Mouse (Mus musculus) limb, embryonic 11.5 days (tissue): ENCODE data around the gene Ascl1. TPM values are rescaled to one million over a fixed set of nuclear protein-coding genes. Genes with fewer than 3 reads are reported as not detected.

ENCODE experiments used
- ATAC-seq: fragments of 200-750 bp; cut with Nextera tagmentation; 2 replicates; pipeline ENCODE4 v1.8.0; 2017; ENCODE audit warnings: low read depth; ENCODE audit not compliant: insufficient number of reproducible peaks, low FRiP score, low TSS enrichment
- DNase-seq: peaks from one replicate; pipeline ENCODE4 v3.0.0-alpha.2; 2015; ENCODE audit warnings: low spot score
- H3K27ac ChIP-seq: fragments of 300-500 bp; sonication (generic); replicated peaks from 2 replicates; pipeline ENCODE4 v1.5.1; 2014; ENCODE audit warnings: low read depth, mild to moderate bottlenecking, low read length
- H3K27me3 ChIP-seq: fragments of 300-500 bp; sonication (generic); 2 replicates; pipeline ENCODE4 v1.6.1; 2014; ENCODE audit warnings: mild to moderate bottlenecking, low read length, mixed read lengths; ENCODE audit not compliant: control insufficient read depth, insufficient read depth
- H3K36me3 ChIP-seq: fragments of 300-500 bp; sonication (generic); 2 replicates; pipeline ENCODE4 v1.6.1; 2014; ENCODE audit warnings: mild to moderate bottlenecking, low read length, moderate library complexity, mixed read lengths; ENCODE audit not compliant: control insufficient read depth, insufficient read depth
- H3K4me1 ChIP-seq: fragments of 300-500 bp; sonication (generic); 2 replicates; pipeline ENCODE4 v1.6.1; 2014; ENCODE audit warnings: low read length, mixed read lengths; ENCODE audit not compliant: control insufficient read depth, insufficient read depth
- H3K4me2 ChIP-seq: fragments of 300-500 bp; sonication (generic); 2 replicates; pipeline ENCODE4 v1.6.1; 2014; ENCODE audit warnings: low read depth, mild to moderate bottlenecking, moderate library complexity; ENCODE audit not compliant: severe bottlenecking
- H3K4me3 ChIP-seq: fragments of 300-500 bp; sonication (generic); 2 replicates; pipeline ENCODE4 v1.5.1; 2014; ENCODE audit warnings: low read depth, low read length
- H3K9ac ChIP-seq: fragments of 300-500 bp; sonication (generic); 2 replicates; pipeline ENCODE4 v1.6.1; 2014; ENCODE audit warnings: mild to moderate bottlenecking, low read length
- H3K9me3 ChIP-seq: fragments of 300-500 bp; sonication (generic); 2 replicates; pipeline ENCODE4 v1.6.1; 2016; ENCODE audit warnings: low read length; ENCODE audit not compliant: control insufficient read depth
- WGBS: fragments of 180-500 bp; shearing (Covaris S2); extraction: QIAGEN DNeasy Blood & Tissue Kit; methylation state at CpG from one replicate; pipeline ENCODE4 v1.1.7; 2014; 5-methylcytosine and 5-hydroxymethylcytosine counted together
- polyA plus RNA-seq: library from polyadenylated mRNA; unstranded; fragments of >200 nt; fragmentation: Nextera tagmentation; extraction: Ambion mirVana; gene quantifications from 2 replicates; pipeline ENCODE4 v1.2.1, GENCODE M21; 2014

Ascl1 gene
- polyA plus RNA-seq, 1 experiment from 2014 or later = 0.24 TPM

DNA sequence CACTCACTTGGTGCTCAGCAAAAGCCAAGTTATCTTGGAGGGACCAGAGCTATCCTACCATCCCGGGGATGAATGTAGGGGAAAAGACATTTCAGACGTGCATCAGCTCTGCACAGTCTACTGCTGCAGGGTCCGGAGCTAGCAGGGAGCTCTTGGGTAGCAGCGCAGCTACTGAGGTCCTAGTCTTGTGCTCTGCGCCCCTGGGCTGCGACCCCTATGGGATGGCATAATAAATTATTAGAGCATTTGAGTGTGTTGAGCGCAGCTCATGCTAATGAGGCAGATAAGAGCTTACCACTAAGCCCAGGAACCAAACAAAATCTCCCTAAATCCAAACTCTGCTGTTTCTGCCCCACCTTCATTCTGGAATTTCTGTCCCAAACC is 8.2 kb upstream of the Ascl1 start:
- DNase-seq = peak; percentile 27
- 14% methylated on average over 7 of the region's 7 CpGs for whole genome bisulfite sequencing
- no peak for ATAC-seq
- H3K4me1 ChIP-seq = no peaks in the 10 kb centered on the region
- no peaks in the 10 kb centered on the region for H3K36me3 ChIP-seq
- no peak overlapping the region for H3K4me2 ChIP-seq
- no peak overlapping the region for H3K27ac ChIP-seq
- H3K9me3 ChIP-seq = no peaks in the 10 kb centered on the region
- H3K27me3 ChIP-seq = peaks cover 29% of the 10 kb centered on the region
- H3K9ac ChIP-seq = no peak overlapping the region
- H3K4me3 ChIP-seq = no peak overlapping the region

GRCm38 (mm10) chr10:87500926-87501658 is 7.6 kb upstream of the Ascl1 start:
- WGBS = 15% methylated on average over 20 of the region's 20 CpGs
- Histone ChIP-seq H3K27ac (no peak overlapping the region), H3K27me3 (peaks cover 30% of the 10 kb centered on the region), H3K4me3 (no peak overlapping the region), H3K4me1 (no peaks in the 10 kb centered on the region), H3K9me3 (no peaks in the 10 kb centered on the region), H3K4me2 (no peak overlapping the region), H3K9ac (no peak overlapping the region), H3K36me3 (no peaks in the 10 kb centered on the region)
- no peak for DNase-seq
- ATAC-seq = no peak

DNA sequence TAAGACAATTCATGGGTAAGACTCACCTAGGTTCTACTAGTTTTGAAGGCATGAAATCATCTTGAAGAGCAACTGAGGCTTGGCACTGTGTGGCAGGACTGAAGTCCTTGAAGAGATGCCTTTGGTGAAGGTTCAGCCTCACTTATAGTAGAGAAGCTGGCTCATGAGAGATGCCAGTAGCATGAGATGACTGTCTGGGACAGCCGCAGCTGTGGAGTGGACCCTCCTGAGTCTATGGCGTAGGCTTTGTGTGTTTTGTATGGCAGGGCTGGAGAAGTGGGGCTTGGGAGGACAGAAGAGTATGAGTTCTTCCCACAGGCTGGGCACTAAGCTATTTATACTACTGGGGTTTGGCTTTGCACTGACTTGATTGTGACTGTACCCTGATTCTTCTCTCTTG is 3.6 kb upstream of the Ascl1 start:
- DNase-seq (no peak), ATAC-seq (no peak)
- no peaks in the 10 kb centered on the region for H3K36me3 ChIP-seq
- no peak overlapping the region for H3K9ac ChIP-seq
- peaks cover 10% of the 10 kb centered on the region for H3K4me1 ChIP-seq
- H3K4me3 ChIP-seq = no peak overlapping the region
- H3K9me3 ChIP-seq = no peaks in the 10 kb centered on the region
- H3K27ac ChIP-seq = no peak overlapping the region
- H3K27me3 ChIP-seq = peaks cover 50% of the 10 kb centered on the region
- no peak overlapping the region for H3K4me2 ChIP-seq
- 93% methylated on average over 2 of the region's 2 CpGs for WGBS

DNA sequence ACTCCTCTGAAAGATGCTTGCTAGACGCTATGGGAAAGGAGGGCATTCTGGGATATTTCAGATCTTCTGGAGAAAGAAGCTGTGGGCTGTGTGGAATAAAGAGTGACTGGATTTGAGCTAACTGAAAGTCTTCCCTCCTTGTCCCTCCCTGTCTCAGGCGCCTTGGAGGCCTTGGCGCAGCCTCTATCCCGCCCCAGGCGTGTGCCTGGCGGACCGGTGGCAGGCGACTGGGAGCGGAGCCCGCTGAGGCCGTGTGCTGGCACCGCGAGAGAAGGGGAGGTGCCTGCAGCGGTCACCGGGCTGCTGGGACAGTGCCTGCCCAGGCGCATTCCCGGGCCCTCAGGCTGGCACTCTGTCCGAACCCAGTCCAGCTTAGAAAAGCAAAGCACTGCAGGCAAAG is 1.1 kb upstream of the Ascl1 start:
- no peaks in the 10 kb centered on the region for H3K9me3 ChIP-seq
- H3K4me1 ChIP-seq = peaks cover 10% of the 10 kb centered on the region
- H3K36me3 ChIP-seq = no peaks in the 10 kb centered on the region
- no peak overlapping the region for H3K27ac ChIP-seq
- peak overlapping the region; percentile 97 for H3K4me2 ChIP-seq
- peak overlapping the region; percentile 15; the same call in 1 of the 2 replicates for H3K4me3 ChIP-seq
- peaks cover 55% of the 10 kb centered on the region for H3K27me3 ChIP-seq
- WGBS = 0% methylated on average over 18 of the region's 18 CpGs
- H3K9ac ChIP-seq = no peak overlapping the region
- DNase-seq (peak; percentile 45), ATAC-seq (no peak)

DNA sequence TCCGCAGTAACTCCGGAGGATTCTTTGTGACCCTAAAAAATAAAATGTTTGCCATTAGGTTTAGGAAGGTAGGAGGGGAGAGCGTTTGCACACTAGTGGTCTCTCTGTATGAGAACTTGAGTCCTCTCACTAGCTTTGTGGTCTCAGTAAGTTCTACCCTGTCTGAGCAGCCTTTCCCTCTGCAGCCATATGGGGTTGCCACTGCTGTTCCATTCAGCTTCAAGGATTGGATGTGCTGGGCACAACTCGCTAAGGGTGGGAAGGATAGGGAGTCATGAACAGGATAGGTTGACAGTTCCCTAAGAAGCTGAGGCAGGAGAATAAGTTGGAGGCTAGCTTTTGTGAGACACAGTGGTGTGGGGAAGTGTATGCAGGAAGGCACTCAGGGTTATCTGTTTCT is 716 bp upstream of the Ascl1 start:
- Histone ChIP-seq H3K4me1 (peaks cover 10% of the 10 kb centered on the region), H3K36me3 (no peaks in the 10 kb centered on the region), H3K9ac (no peak overlapping the region; the same call in 1 of the 2 replicates), H3K9me3 (no peaks in the 10 kb centered on the region), H3K27ac (no peak overlapping the region), H3K4me3 (peak overlapping the region; percentile 48), H3K27me3 (peaks cover 57% of the 10 kb centered on the region), H3K4me2 (peak overlapping the region; percentile 97)
- ATAC-seq = no peak
- 1% methylated on average over 4 of the region's 4 CpGs for WGBS
- no peak for DNase-seq

DNA sequence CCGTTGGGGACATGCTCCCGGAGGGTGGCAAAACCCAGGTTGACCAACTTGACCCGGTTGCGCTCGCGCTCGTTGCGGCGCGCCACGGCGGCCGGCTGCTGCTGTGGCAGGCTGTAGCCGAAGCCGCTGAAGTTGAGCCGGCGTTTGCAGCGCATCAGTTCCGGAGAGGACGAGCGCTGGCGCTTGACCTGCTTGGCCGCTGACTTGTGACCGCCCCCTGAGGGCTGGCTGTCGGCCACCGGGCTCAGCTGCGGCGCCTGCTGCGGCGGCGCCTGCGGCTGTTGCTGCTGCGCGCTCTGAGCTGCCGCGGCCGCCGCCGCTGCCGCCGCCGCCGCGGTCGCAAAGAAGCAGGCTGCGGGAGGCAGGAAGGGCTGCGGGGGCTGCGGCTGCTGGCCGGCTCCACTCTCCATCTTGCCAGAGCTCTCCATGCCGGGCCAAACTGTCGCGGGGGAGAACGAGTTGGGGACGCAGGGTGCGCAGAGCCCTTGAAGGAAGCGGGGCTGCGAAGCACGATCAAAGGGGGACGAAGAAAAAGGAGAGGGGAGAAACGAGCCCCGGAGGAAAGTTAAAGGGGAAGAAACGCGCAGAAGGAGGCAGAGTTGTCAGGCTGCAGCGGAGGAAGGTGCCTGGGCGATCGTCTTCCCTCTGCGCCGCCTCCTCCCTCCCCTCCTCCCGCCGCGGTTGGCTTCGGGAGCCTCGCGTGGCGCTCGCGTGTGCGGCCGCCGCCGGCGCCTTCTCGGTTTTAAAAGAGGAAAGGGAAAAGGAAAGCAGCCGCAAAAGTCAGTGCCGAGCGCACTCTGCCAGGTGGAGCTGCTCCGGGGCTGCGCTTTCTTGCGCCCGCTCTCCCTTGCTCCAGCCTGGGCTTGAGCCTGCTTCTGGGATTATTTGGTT is 554 bp downstream of the Ascl1 start:
- Histone ChIP-seq H3K9me3 (no peaks in the 10 kb centered on the region), H3K27me3 (peaks cover 70% of the 10 kb centered on the region), H3K27ac (no peak overlapping the region), H3K4me2 (peak overlapping the region; percentile 97), H3K36me3 (no peaks in the 10 kb centered on the region), H3K4me3 (peak overlapping the region; percentile 48), H3K9ac (peak overlapping the region; percentile 37), H3K4me1 (peaks cover 10% of the 10 kb centered on the region)
- DNase-seq = peak; percentile 70
- under 1% methylated on average over 66 of the region's 90 CpGs for WGBS
- peak; percentile 44; the same call in 1 of the 2 replicates for ATAC-seq

DNA sequence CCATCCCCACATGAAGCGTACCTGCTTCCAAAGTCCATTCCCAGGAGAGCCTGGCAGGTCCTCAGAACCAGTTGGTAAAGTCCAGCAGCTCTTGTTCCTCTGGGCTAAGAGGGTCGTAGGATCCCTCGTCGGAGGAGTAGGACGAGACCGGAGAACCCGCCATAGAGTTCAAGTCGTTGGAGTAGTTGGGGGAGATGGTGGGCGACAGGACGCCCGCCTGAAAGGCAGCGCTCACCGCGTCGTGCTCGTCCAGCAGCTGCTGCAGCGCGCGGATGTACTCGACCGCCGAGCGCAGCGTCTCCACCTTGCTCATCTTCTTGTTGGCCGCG is 1.2 kb downstream of the Ascl1 start:
- under 1% methylated on average over 26 of the region's 26 CpGs for WGBS
- no peaks in the 10 kb centered on the region for H3K9me3 ChIP-seq
- peaks cover 76% of the 10 kb centered on the region for H3K27me3 ChIP-seq
- peak overlapping the region; percentile 97 for H3K4me2 ChIP-seq
- no peak overlapping the region for H3K27ac ChIP-seq
- ATAC-seq = no peak
- DNase-seq = no peak
- no peaks in the 10 kb centered on the region for H3K36me3 ChIP-seq
- peak overlapping the region; percentile 48 for H3K4me3 ChIP-seq
- peaks cover 10% of the 10 kb centered on the region for H3K4me1 ChIP-seq
- H3K9ac ChIP-seq = no peak overlapping the region; the same call in 1 of the 2 replicates

DNA sequence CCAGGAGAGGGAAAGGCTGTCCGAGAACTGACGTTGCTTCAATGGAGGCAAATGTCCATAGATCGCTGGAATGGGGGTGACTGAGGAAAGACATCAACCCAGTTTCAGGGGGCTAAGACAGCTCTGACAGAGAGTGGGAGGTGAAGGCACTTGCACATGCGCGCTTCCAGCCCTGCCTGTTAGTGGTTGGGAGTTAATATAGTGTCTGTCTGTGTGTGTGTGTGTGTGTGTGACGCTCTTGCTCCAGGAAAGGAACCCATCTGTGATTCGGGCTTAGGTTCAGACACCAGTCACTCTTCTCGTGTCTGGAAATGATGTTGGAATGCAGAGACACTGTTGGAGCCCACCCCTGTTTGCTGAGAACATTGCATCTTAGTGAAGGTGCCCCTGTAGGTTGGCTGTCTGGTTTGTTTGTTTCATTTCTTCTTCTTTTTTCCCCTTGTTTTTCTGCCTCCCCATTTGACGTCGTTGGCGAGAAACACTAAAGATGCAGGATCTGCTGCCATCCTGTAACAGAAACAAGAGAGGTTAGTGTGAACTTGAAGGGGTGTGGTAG is 1.9 kb downstream of the Ascl1 start:
- Histone ChIP-seq H3K4me3 (no peak overlapping the region), H3K27me3 (peaks cover 83% of the 10 kb centered on the region), H3K4me1 (peaks cover 10% of the 10 kb centered on the region), H3K27ac (no peak overlapping the region), H3K4me2 (no peak overlapping the region), H3K9ac (no peak overlapping the region), H3K36me3 (no peaks in the 10 kb centered on the region), H3K9me3 (no peaks in the 10 kb centered on the region)
- peak; percentile 31 for DNase-seq
- ATAC-seq = no peak
- 1% methylated on average over 11 of the region's 11 CpGs for WGBS
